15 mouse cellular contexts compared by ENCODE assay signal in the genomic region with DNA sequence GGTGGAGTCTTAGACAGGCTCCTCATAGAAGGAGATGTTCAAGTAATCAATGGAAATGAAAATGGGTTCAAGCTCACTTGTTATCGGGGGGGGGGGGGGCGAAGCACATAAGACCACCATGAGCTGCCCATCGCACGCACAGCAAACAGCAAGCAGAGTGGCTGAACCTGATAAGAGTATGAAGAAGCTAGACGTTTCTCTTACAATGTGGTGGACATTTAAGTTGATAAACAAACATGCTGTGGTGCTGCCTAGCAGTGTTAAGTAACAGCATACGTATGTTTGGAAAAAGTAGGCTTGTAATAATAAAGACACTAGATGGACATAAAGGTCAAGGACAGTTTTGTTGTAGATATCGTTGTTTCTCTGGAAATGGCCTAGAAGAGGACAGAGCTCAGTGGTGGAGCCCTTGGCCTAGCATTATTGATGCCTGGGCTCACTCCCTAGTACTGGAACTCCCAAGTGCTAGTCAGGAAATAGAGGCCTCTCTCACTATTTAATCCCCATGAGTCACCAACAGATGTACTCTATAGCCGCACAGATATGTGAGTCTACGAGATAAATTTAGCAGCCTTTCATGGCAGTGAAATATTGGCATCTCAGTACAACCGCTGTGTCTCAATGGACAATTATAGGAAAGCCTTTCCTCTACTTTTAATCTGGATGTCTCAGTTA. TPM values are rescaled to one million over a fixed set of nuclear protein-coding genes. Genes with fewer than 3 reads are reported as not detected.
A peak's percentile ranks its signal among the peaks of the same experiment; 100 is the strongest.
DNase-seq lines count a peak whose midpoint lies in the region; ATAC-seq and TF ChIP-seq lines count a peak whose summit lies in the region.
"Had no signal": no experiment of that assay in that cellular context is flagged by ENCODE, and none has a peak within 500 bp of the region (broad histone marks: within the 10 kb centered on the region; RNA-seq: fewer than 3 reads in every experiment).

No protein-coding gene starts in this region.

- no peaks in the 10 kb centered on the region for H3K9me3 ChIP-seq in lung, embryonic 14.5 days (ENCODE audit: low read depth, low read length)
- H3K9me3 ChIP-seq: hindbrain, embryonic 10.5 days; kidney, embryonic 15.5 days; limb, embryonic 12.5 days had no signal

- no peak for ATAC-seq in lung, embryonic 14.5 days (ENCODE audit: insufficient read depth)
- ATAC-seq in erythroid progenitor cell, adult 5-6 weeks (replicated peaks; ENCODE audit: low FRiP score, poor library complexity, severe bottlenecking), result peak; percentile 82
- peak; percentile 74 for ATAC-seq in megakaryocyte progenitor cell, adult 5-6 weeks (replicated peaks; ENCODE audit: poor library complexity)

- H3K4me2 ChIP-seq in lung, embryonic 14.5 days, result no peak overlapping the region
- H3K4me2 ChIP-seq: kidney, embryonic 15.5 days; limb, embryonic 12.5 days had no signal

- no peak overlapping the region for H3K9ac ChIP-seq in lung, embryonic 14.5 days
- H3K9ac ChIP-seq: kidney, embryonic 15.5 days; limb, embryonic 12.5 days had no signal

- no peak for TF ChIP-seq CTCF in lung, embryonic 14.5 days (IDR thresholded peaks at IDR 0.05; ENCODE audit: low read depth)

- WGBS in lung, embryonic 14.5 days, result 61% methylated on average over 10 of the region's 10 CpGs

- DNase-seq in frontal cortex, adult 2 months (ENCODE audit: extremely low spot score in 1 of 2, low spot score in 1 of 2), result peak; percentile 11 to 51
- DNase-seq in frontal cortex, postnatal 10 days (ENCODE audit: low spot score in 2 of 2), result no peak
- DNase-seq in lung, embryonic 14.5 days, result peak; percentile 10
- no peak for DNase-seq in lung, adult 18-20 months
- DNase-seq in layer of hippocampus, adult 18-20 months (ENCODE audit: low spot score in 2 of 2), result no peak
- DNase-seq in embryo, embryonic 11 days, result no peak
- DNase-seq: cerebellum, postnatal 36 days; layer of hippocampus, adult 9-11 months; retina, postnatal 1 day; thymus, postnatal 25 days had no signal

- no peak overlapping the region for H3K4me3 ChIP-seq in lung, embryonic 14.5 days (ENCODE audit: low read depth, low read length)
- H3K4me3 ChIP-seq: hindbrain, embryonic 10.5 days; kidney, embryonic 15.5 days; limb, embryonic 12.5 days had no signal

- no peaks in the 10 kb centered on the region for H3K27me3 ChIP-seq in lung, embryonic 14.5 days (ENCODE audit: insufficient read depth, low read length)
- H3K27me3 ChIP-seq: kidney, embryonic 15.5 days; limb, embryonic 12.5 days had no signal

- no peak overlapping the region for H3K27ac ChIP-seq in lung, embryonic 14.5 days (ENCODE audit: low read depth)
- H3K27ac ChIP-seq: hindbrain, embryonic 10.5 days; kidney, embryonic 15.5 days; limb, embryonic 12.5 days had no signal

- H3K36me3 ChIP-seq in lung, embryonic 14.5 days (ENCODE audit: insufficient read depth), result no peaks in the 10 kb centered on the region
- H3K36me3 ChIP-seq: hindbrain, embryonic 10.5 days; kidney, embryonic 15.5 days; limb, embryonic 12.5 days had no signal

- no peaks in the 10 kb centered on the region for H3K4me1 ChIP-seq in lung, embryonic 14.5 days (ENCODE audit: insufficient read depth)
- H3K4me1 ChIP-seq: hindbrain, embryonic 10.5 days; kidney, embryonic 15.5 days; limb, embryonic 12.5 days had no signal

RNA-seq across cellular contexts. Expression of gene Ppm1b, which starts 14.0 kb away (rescaled TPM):
- polyA plus RNA-seq in frontal cortex, adult 2 months (2012; rRNA removed), result 91.0 and 93.8 TPM in 2 replicates
- 61.5 and 68.2 TPM in 2 replicates for polyA plus RNA-seq in lung, embryonic 14.5 days (2014; fragmentation: Nextera tagmentation; extraction: Ambion mirVana)
- 102 and 124 TPM in 2 replicates for total RNA-seq in erythroid progenitor cell, adult 5-6 weeks (2015; ENCODE audit: low replicate concordance)
- total RNA-seq in erythroid progenitor cell, adult 5-6 weeks (2017; ENCODE audit: low replicate concordance), result 107 and 145 TPM in 2 replicates
- total RNA-seq in megakaryocyte progenitor cell, adult 5-6 weeks (2015), result 46.0 and 48.4 TPM in 2 replicates
- 51.4 and 59.9 TPM in 2 replicates for total RNA-seq in megakaryocyte progenitor cell, adult 5-6 weeks (2017)
- total RNA-seq in layer of hippocampus, adult 18-20 months (2021), result 100 to 1,000 TPM; 126 to 127 TPM

Comparison
In these comparisons a context has a peak if more than half of its experiments do, and no peak if none do; other contexts are left out.
1. DNase-seq: peak in frontal cortex, adult 2 months (2 of 2) and lung, embryonic 14.5 days (single experiment); none in frontal cortex, postnatal 10 days (0 of 2), lung, adult 18-20 months (0 of 2), layer of hippocampus, adult 18-20 months (0 of 2) and embryo, embryonic 11 days (single experiment).